Mouse (Mus musculus) left cerebral cortex, postnatal 14 days (tissue): Measurements from ENCODE around the gene 1700016K19Rik. TPM values are rescaled to one million over a fixed set of nuclear protein-coding genes. Genes with fewer than 3 reads are reported as not detected.
A peak's percentile ranks its signal among the peaks of the same experiment; 100 is the strongest.
"Not testable (repeated sequence)": the region's sequence is repeated elsewhere in the genome, so short reads cannot be mapped to it uniquely, and the experiment has no call there.

ENCODE experiments used
- DNase-seq, 2 experiments: peaks; one replicate each; pipeline ENCODE4 v3.0.0; 2021 to 2022; ENCODE audit warnings: low spot score in 2 of 2, mixed read lengths in 1 of 2
- intact Hi-C: fragments of 180-260 bp; cut with DNase I; formaldehyde crosslinking; loops from one replicate; pipeline ENCODE4 v1.15.1; 2025
- total RNA-seq, 2 experiments: library from RNA; stranded (reverse); gene quantifications; 2 replicates each; pipeline ENCODE4 v1.2.3; 2021

Gene 1700016K19Rik
- total RNA-seq, 2 experiments from 2014 or later = 3.8 to 6.8 TPM

DNA sequence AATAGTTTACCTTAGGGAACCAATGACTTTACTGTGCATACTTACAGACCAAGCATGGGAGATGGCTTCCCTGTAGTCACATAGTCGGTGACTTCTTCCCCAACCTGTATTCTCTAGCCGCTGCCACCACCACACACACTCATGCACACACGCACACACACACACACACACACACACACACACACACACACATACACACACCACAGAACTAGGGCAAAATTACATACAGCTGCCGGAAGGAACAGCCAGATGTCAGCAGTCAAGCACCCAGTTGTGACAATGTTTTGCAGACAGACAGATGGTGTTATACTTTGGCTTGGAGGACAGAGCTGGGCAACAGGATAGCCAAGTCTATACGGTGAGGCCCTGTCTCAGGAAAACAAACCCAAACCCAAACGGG, 21.7 kb upstream of the 1700016K19Rik start:
- intact Hi-C loops = no loop called here
- DNase-seq = no peak

DNA sequence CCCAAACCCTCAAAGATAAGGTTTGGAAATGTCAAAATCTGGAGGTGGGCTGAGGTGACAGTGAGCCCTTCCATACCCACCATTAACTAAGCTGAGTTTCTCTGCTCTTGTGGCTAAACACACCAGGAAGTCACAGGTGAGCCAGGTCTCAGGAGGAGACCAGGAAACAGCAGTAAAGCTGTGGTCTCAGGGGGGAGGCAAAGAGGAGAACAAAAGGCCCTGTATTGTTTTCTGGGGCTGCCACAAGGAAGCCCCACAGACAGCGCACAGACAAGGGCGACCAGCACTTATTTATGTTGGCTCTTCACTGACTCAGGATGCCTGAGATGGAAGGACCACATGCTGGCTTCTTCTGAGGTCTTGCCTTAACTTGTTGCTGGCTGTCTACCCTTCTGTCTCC, 19.3 kb upstream of the 1700016K19Rik start:
- intact Hi-C loops = no loop called here
- no peak for DNase-seq

DNA sequence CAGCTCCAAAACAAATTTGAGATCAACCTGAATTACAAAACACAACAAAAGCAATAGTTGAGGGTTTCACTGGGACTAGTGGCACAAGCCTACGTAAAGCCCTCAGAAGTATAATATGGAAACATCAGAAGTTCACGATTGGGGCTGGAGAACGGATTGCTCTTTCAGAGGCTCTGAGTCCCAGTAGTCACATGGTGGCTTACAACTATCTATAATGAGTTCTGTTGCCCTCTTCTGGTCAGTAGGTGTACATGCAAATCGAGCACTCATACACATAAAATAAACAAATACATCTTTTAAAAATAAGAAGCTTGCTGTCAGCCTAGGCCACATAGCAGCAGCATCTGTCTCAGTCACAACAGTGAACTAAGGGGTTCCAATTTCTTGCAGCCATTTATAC, 16.5 kb upstream of the 1700016K19Rik start:
- intact Hi-C loops = no loop called here
- DNase-seq = no peak

DNA sequence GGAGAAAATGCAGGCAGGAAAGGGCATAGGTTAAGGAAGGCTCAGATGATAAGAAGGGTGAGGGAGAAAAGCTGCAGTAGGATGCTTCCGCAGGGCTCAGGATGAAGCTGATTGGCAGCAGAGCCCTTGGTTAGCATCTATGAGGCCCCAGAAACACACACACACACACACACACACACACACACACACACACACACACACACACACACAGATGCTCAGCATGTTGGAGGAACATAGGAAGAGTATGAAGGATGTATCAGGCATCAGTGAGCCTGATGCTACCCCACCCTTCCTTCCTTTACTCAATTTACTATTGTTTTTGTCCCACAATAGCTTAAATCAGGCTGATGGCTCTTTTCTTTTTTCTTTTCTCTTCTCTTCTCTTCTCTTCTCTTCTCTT, 15.1 kb upstream of the 1700016K19Rik start:
- intact Hi-C loops = no loop called here
- no peak for DNase-seq

DNA sequence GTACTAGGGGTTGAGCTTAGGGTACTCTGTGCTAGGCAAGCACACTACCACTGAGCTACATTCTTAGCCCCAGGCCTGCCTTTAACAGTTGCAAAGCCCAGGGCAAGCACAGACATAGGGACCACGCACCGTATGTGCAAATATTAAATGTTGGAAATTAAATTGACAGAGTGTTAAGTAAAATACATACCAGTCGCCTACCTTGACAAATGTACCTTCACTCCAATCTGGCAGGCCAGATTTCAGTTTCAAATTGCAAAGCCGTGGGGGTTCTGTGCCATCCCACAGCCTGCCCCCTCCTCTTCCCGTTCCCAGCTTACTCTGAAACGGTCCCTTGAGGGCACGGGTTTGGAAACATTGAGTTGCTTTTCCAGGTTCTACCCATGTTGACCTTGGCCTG, 13.8 kb upstream of the 1700016K19Rik start:
- no peak for DNase-seq
- intact Hi-C loops = no loop called here

DNA sequence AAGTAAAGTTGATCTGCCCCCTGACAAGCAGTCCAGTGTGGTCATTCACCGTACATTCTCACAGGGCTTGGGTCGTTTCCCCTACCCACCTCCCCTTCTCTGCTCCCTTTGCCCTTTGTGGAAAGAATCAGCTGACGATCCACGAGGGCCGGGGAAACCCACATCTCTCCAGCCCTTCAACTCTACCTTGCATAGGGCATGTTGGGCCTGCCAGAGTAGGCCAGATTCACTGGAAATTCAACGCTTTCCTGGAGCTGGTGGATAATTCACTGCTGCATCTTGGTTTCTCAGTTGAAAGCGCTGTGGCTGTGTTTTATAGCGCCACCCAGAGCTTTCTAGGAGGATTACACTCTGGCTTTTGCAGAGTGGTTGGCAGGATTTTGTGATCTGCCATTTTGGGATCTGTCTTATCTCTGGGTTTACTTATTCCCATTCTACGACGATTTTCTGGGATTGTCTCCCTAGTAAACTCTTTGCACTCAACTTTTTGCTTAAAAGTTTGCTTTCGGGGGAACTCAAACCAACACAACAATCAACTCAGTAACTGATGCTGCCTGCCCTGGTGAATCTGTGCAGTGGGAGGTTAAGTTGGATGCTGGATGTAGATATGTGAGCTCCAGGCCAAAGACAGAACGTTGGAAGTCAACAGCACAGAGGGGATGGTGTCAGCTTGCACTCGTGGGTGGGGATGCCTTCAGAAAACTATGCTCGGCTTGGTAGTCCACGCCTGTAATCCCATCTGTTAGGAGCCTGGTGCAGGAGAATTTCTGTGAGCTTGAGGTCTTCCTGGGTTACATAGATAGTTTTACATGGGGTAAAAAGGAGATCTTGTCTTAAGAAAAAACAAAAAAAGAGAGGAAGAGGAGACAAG, 8.5 kb upstream of the 1700016K19Rik start:
- intact Hi-C loops = no loop called here
- DNase-seq = no peak

DNA sequence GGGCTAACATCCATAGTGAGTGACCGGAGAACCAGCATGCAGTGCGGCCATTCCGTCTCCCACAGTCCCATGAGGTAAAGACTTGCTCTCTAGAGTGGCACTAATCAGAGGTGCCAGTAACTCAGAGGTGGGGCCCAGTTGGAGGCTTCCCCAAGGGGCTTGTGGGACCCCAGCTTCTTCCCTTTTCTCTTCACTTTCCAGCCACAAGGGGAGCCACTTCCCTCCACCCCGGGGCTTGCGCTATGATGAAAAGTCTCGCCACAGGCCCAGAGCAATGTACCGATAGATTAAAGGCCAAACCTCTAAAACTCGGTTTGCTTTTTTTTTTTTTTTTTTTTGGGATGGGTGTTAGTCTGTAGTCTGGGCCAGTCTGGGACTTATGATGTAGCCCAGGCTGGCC, 7.8 kb upstream of the 1700016K19Rik start:
- intact Hi-C loops = no loop called here
- DNase-seq = no peak

DNA sequence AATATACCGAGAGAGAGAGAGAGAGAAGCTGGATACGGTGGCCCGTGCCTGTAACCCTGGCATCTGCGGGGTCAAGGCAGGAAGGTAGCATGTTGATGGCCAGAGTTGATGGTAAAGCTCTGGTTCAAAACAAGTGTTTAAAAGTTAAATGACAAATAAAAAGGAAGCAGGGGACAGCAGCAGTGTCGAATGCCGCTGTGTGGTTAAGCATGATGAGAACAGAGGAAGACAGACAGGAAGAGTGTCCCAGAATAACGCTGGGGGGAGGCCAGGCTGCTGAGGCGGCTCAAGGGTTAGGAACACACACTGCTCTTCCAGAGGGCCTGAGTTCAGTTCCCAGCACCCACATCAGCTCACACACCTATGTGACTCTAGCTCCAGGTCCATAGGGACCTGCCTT, 7.2 kb upstream of the 1700016K19Rik start:
- intact Hi-C loops = no loop called here
- no peak for DNase-seq

DNA sequence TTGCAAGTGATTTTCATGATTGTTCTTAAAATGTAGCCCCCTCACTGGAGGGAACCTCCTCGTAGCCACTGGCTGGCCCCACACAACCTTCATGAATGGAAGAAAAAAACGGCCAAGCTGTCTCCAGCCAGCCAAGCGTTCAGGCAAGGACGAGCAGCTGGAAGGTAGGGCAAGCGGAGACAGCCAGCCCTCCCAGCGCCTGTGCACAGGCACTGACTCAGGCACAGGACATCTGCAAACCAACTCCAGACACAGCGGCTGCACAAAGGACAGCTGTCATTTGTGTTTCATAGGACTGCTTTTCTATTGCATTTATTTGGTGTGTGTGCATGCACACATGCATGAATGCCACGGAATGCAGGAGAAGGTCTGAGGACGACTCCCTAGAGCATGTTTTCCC, 5.4 kb upstream of the 1700016K19Rik start:
- DNase-seq = no peak
- intact Hi-C loops = no loop called here

DNA sequence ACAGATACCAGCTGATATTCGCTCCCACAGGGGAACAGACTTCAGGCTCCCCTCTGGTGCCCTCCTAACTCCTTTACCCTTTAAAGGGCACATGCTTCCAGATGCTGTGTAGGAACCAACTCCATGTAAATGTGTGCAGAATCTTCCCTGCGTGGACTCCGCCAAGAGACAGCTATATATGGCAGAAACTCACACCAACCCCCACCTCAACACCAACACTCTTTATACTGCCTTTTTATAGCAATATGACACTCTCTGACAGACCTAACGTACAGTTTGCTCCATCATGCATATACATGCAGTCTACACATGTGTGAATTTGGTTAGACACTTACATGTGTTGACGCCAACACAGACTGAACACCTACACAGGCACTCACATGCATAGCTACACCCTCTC, 989 bp downstream of the 1700016K19Rik start:
- intact Hi-C loops = no loop called here
- DNase-seq = peak; percentile 11 to 66

DNA sequence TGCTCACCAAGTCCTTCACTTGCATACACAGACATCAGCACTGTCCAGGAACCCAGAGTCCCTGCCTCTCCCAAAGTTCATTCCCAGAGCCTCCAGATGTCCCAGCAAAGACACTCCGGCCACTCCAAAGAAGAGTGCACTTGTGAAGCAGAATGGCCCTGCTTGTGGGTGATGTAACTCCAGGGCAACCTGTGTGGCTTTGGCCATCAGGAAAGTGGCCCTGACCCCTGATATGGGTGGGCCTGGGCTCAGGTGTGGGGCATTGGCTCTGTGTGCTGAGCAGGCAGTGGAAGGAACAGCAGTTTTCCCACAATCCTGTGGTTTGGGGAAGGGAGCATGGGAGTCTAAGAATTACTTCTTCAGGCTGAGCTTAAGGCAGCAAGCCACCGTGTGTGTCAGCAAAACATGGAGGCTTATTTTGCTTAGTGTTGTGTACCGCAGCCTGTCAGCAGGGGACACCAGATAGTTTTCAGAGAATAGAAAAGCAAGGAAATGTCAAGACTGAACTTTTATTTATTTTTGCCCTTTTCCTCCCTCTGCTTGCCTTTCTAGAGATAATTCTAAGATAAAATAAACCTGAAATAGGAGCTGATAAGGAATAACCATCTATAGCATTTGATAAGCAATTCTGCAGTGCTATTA, 1.6 kb downstream of the 1700016K19Rik start:
- intact Hi-C loops = no loop called here
- peak in 1 of 2 experiments; percentile 22 for DNase-seq

DNA sequence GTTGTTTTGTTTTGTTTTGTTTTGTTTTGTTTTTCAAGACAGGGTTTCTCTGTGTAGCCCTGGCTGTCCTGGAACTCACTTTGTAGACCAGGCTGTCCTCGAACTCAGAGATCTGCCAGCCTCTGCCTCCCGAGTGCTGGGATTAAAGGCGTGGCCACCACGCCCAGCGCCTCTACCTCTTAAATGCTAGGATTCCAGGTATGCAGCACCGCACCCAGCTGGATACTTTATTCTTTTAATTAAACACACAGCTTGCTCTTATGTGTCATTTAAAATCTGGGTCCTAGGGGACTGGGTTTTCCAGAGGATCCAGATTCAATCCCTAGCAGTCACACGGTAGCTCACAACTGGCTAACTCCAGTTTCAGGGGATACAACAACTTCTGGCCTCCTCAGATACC, 4.6 kb downstream of the 1700016K19Rik start:
- intact Hi-C loops, DNase-seq: not testable (repeated sequence)

DNA sequence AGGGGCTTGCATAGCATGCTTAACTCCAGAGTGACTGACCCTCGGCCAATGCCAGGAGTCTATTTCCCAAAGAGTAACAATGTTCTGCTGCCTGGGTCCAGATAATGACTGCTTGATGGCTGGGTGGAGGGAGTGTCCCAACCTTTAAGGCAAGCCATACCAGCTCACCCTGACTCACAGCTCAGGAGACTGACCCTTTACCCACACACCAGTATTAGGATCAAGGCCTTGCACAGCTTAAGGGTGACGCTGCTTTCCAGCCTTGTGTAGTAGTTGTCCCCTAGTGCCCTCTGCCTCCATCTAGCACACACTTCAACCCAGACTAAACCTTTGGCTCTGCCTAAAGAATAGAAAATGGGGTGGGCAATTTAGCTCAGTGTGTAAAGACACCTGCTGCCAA, 8.4 kb downstream of the 1700016K19Rik start:
- no peak for DNase-seq
- intact Hi-C loops = no loop called here

DNA sequence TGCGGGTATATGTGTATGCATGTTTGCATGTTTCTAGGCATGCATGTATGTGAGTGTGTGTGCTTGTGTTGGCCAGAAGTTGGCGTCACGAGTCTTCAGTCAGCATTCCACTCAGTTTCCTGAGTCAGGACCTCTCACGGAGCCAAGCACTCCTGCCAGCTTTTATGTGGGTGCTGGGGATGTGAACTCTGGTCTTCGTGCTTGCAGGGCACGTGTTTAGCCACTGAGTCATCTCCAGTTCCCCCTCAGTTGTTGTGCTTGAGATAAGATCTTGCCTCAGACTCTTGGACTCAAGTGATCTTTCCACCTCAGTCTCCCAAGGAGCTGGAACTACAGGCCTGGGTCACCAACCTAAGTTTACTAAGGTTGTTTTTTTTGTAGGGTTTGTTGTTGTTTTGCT, 9.4 kb downstream of the 1700016K19Rik start:
- intact Hi-C loops = no loop called here
- no peak for DNase-seq

DNA sequence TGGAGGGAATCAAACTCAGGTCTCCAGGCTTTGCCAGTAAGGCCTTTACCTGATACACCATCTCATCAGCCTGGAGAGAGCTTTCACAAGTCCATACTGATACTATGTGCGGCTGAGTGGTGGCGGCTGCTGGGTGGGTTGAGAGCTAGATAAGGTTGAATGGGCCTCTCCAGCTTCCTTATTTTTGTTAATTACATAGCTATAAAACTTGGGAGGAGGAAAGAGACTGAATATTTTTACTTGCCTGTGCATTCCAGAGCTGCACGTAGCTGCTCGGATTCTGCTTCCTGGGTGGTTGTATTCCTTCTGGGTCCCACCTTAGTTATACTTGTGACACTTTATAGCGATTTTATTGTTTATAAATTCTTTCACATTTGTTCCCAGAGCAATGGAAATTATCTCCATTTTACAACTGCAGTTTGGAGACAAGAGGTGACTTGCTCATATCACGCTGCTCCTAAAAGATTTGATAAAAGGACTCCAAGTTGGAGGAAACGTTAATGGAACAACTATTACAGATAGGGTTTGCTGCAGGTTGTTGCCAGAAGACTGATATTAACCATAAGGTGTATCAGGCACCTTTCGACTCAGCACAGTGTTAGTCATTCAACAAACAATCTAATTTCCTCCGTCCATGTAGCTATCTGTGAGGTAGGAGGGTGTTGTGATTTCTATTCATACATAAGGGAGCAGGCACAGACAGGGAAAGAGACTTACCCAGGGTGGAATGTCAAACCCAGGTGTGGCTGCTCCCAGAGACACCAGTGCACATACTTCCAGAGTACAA, 11.3 kb downstream of the 1700016K19Rik start:
- intact Hi-C loops = no loop called here
- DNase-seq = no peak

DNA sequence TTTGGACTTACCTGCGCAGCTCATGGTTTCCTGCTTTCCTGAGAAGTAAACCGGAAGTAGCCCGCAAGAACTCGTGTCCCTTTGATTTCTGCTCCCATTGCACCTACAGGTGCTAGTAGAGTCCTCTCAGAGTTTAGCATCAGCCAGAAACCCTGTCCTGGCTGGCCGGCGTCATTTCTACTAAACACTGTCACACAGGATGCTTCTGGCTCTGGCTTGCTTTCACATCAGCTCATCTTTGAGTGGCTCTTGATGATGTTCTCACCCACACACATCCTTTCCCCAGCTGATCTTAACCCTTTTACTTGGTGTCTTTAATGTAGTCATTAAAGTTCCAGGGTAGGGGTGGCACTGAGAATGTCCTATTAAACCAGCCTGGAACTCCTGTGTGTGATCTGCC, 15.5 kb downstream of the 1700016K19Rik start:
- intact Hi-C loops = no loop called here

DNA sequence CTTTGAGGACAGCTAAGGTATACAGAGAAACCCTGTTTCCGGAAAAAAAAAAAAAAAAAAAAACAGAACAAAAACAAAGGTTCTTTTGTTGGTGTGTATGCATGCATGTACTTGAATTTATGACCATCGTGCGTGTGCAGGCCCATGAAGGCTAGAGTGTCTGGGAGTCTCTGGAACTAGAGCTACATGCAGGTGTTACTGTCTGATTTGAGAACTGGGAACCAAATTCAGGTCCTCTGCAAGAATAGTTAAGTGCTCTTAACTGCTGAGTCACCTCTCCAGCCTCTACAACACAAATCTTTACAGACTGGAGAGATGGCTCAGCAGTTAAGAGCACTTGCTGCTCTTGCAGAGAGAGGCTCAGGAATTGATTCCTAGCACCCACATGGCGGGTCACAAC, 16.1 kb downstream of the 1700016K19Rik start:
- intact Hi-C loops = no loop called here

More for the DNA sequence above, 15.5 kb downstream of the 1700016K19Rik start:
- no peak for DNase-seq

DNA sequence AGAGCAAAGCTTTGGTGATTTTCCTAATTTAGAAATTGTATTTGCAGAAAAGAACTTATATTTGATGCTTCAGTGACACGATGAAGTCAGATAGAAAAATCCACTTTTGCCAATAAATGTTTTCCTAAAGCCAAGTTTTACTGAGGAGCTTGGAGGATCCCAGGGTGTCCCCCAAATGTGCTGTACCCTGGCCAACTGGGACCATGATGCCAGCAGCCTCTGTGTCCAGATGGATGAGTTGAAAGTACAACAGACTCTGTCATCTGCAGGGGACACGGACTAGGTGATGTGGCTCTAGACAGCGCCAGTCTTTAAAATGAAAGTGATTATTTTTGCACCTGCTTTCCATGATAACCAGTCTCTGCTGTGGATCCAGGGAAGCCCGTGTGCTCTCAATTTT, 20.2 kb downstream of the 1700016K19Rik start:
- no peak for DNase-seq
- intact Hi-C loops = no loop called here

More for the DNA sequence above, 16.1 kb downstream of the 1700016K19Rik start:
- no peak for DNase-seq

DNA sequence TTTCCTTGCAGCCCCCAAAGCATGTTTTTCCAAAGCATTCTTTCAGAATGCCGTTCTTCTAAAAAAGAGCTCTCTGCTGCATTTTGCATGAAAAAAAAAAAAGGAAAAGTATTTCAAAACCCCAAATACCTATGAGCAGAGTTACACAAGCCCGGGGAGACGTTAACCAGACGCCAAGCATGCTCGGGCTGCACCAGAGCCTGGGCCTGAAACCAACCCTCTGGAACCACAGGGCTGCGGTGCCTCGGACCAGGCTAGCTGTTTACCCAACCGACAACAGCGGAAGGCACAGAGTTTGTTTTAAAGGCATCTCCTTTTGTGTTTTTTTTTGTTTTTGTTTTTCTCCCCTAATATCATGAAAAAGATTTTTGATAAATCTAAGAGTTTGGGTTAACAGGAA, 21.2 kb downstream of the 1700016K19Rik start:
- intact Hi-C loops = no loop called here

DNA sequence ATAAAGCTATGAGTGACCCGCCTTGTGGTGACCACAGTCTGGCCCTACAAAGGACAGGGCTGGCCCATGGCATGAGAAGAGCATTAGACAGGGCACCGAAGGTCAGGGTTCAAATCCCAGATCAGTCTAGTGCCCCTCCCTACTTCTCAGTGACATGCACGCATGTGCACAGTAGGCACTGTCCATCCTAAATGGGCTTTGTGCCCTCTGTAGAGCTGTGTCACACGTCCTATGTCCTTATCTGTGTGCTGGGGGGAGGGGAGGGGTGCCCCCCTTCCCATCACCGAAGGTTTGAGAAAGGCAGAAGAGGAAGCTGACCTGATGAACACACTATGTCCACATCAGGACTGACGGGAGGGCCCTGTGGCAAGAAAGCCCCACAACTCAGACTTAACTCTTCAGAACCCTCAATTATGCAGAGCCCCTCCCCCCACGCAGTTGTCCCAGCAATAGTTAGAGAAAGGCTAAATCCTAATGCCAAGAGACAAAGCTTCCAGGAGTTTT, 25.4 kb downstream of the 1700016K19Rik start:
- intact Hi-C loops = no loop called here
- no peak for DNase-seq

More for the DNA sequence above, 21.2 kb downstream of the 1700016K19Rik start:
- DNase-seq = no peak
